Mouse (Mus musculus): ENCODE measurements around the gene Map2k6. TPM values are rescaled to one million over a fixed set of nuclear protein-coding genes. Genes with fewer than 3 reads are reported as not detected.

Map2k6 gene
- polyA plus RNA-seq, 1 experiment from 2014 or later = 54.0 TPM

DNA sequence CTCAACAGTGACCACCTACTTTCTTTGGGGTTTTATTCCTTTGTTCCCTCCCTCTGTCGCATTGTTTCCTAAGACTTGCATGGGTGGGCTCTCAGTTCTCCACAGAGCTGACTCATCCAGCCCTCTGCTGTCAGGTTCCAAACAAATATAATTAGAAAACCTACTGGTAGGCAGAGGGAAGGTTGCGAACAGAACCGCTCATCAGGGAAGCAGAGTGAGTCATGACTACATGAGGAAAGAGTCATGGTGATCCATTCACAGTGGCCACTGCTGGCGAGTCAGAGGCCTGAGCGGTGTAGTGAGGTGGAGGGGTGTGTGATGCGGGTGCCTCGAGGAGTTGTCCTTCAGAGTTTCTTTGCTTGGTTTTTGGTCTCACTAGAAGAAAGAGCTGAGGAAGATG is 112.5 kb downstream of the Map2k6 start:
- H3K4me2 ChIP-seq (ENCODE audit: low read depth, low read length) = no peak overlapping the region
- H3K4me1 ChIP-seq (ENCODE audit: control insufficient read depth, insufficient read depth, low read length) = no peaks in the 10 kb centered on the region
- H3K9me3 ChIP-seq (replicated peaks; ENCODE audit: control insufficient read depth, low read length) = no peaks in the 10 kb centered on the region
- no peak overlapping the region for H3K4me3 ChIP-seq (ENCODE audit: low read depth, low read length)
- H3K36me3 ChIP-seq (replicated peaks; ENCODE audit: control insufficient read depth, insufficient read depth, low read depth, low read length) = peaks cover 3% of the 10 kb centered on the region; the same call in 1 of the 2 replicates
- H3K27ac ChIP-seq (replicated peaks; ENCODE audit: low read depth, low read length) = no peak overlapping the region
- ATAC-seq (replicated peaks; ENCODE audit: insufficient number of reproducible peaks, low FRiP score, low TSS enrichment, low read depth) (no peak), DNase-seq (ENCODE audit: low spot score) (no peak)
- WGBS = 96% methylated on average over 7 of the region's 7 CpGs
- no peaks in the 10 kb centered on the region for H3K27me3 ChIP-seq (ENCODE audit: control insufficient read depth, insufficient read depth, low read length)
- no peak overlapping the region for H3K9ac ChIP-seq (replicated peaks; ENCODE audit: low read length)

DNA sequence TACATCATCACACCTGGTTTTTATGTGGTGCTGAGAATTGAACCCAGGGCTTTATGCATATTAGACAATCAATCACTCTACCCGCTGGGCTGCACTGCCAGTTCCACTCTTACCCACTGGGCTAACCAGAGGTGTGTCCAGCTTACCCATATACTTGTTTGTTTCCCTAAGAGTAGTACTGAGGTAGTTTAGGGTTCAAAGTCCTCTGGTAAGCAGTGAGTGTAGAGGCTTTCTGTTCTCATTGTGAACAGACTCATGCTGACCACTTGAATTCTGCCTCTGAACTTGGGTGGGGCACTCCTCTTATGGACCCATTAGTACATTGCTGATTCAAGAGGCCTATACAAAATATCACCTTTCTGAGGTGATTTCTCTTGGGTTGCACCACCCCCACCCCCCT is 119.7 kb downstream of the Map2k6 start:
- no peak overlapping the region for H3K27ac ChIP-seq (replicated peaks; ENCODE audit: low read depth, low read length)
- 100% methylated on average over 1 of the region's 1 CpGs for WGBS
- no peak overlapping the region for H3K9ac ChIP-seq (replicated peaks; ENCODE audit: low read length)
- no peak overlapping the region for H3K4me3 ChIP-seq (ENCODE audit: low read depth, low read length)
- no peaks in the 10 kb centered on the region for H3K4me1 ChIP-seq (ENCODE audit: control insufficient read depth, insufficient read depth, low read length)
- DNase-seq (ENCODE audit: low spot score) (no peak), ATAC-seq (replicated peaks; ENCODE audit: insufficient number of reproducible peaks, low FRiP score, low TSS enrichment, low read depth) (no peak)
- no peaks in the 10 kb centered on the region for H3K27me3 ChIP-seq (ENCODE audit: control insufficient read depth, insufficient read depth, low read length)
- no peaks in the 10 kb centered on the region for H3K36me3 ChIP-seq (replicated peaks; ENCODE audit: control insufficient read depth, insufficient read depth, low read depth, low read length)
- H3K4me2 ChIP-seq (ENCODE audit: low read depth, low read length) = no peak overlapping the region
- no peaks in the 10 kb centered on the region for H3K9me3 ChIP-seq (replicated peaks; ENCODE audit: control insufficient read depth, low read length)

GRCm38 (mm10) chr11:110522906-110523305 is 124.0 kb downstream of the Map2k6 start:
- H3K4me3 ChIP-seq (ENCODE audit: low read depth, low read length) = no peak overlapping the region
- H3K4me1 ChIP-seq (ENCODE audit: control insufficient read depth, insufficient read depth, low read length) = no peaks in the 10 kb centered on the region
- ATAC-seq (replicated peaks; ENCODE audit: insufficient number of reproducible peaks, low FRiP score, low TSS enrichment, low read depth) = no peak
- H3K27me3 ChIP-seq (ENCODE audit: control insufficient read depth, insufficient read depth, low read length) = no peaks in the 10 kb centered on the region
- no peaks in the 10 kb centered on the region for H3K9me3 ChIP-seq (replicated peaks; ENCODE audit: control insufficient read depth, low read length)
- no peak overlapping the region for H3K9ac ChIP-seq (replicated peaks; ENCODE audit: low read length)
- 95% methylated on average over 2 of the region's 2 CpGs for whole genome bisulfite sequencing
- DNase-seq (ENCODE audit: low spot score) = no peak
- H3K27ac ChIP-seq (replicated peaks; ENCODE audit: low read depth, low read length) = no peak overlapping the region
- no peaks in the 10 kb centered on the region for H3K36me3 ChIP-seq (replicated peaks; ENCODE audit: control insufficient read depth, insufficient read depth, low read depth, low read length)
- H3K4me2 ChIP-seq (ENCODE audit: low read depth, low read length) = no peak overlapping the region

GRCm38 (mm10) chr11:110526156-110526555 is 127.2 kb downstream of the Map2k6 start:
- no peaks in the 10 kb centered on the region for H3K4me1 ChIP-seq (ENCODE audit: control insufficient read depth, insufficient read depth, low read length)
- no peak overlapping the region for H3K4me3 ChIP-seq (ENCODE audit: low read depth, low read length)
- H3K9me3 ChIP-seq (replicated peaks; ENCODE audit: control insufficient read depth, low read length) = no peaks in the 10 kb centered on the region
- DNase-seq (ENCODE audit: low spot score) (no peak), ATAC-seq (replicated peaks; ENCODE audit: insufficient number of reproducible peaks, low FRiP score, low TSS enrichment, low read depth) (no peak)
- no peak overlapping the region for H3K4me2 ChIP-seq (ENCODE audit: low read depth, low read length)
- H3K36me3 ChIP-seq (replicated peaks; ENCODE audit: control insufficient read depth, insufficient read depth, low read depth, low read length) = no peaks in the 10 kb centered on the region
- no peak overlapping the region for H3K27ac ChIP-seq (replicated peaks; ENCODE audit: low read depth, low read length)
- H3K9ac ChIP-seq (replicated peaks; ENCODE audit: low read length) = no peak overlapping the region
- WGBS = 91% methylated on average over 4 of the region's 4 CpGs
- H3K27me3 ChIP-seq (ENCODE audit: control insufficient read depth, insufficient read depth, low read length) = no peaks in the 10 kb centered on the region

GRCm38 (mm10) chr11:110531087-110531486 is 132.2 kb downstream of the Map2k6 start:
- Histone ChIP-seq H3K27me3 (ENCODE audit: control insufficient read depth, insufficient read depth, low read length) (no peaks in the 10 kb centered on the region), H3K9ac (replicated peaks; ENCODE audit: low read length) (no peak overlapping the region), H3K9me3 (replicated peaks; ENCODE audit: control insufficient read depth, low read length) (no peaks in the 10 kb centered on the region), H3K27ac (replicated peaks; ENCODE audit: low read depth, low read length) (no peak overlapping the region), H3K4me3 (ENCODE audit: low read depth, low read length) (no peak overlapping the region), H3K36me3 (replicated peaks; ENCODE audit: control insufficient read depth, insufficient read depth, low read depth, low read length) (no peaks in the 10 kb centered on the region), H3K4me1 (ENCODE audit: control insufficient read depth, insufficient read depth, low read length) (no peaks in the 10 kb centered on the region), H3K4me2 (ENCODE audit: low read depth, low read length) (no peak overlapping the region)
- DNase-seq (ENCODE audit: low spot score) = no peak
- 62% methylated on average over 7 of the region's 7 CpGs for WGBS
- ATAC-seq (replicated peaks; ENCODE audit: insufficient number of reproducible peaks, low FRiP score, low TSS enrichment, low read depth) = no peak

GRCm38 (mm10) chr11:110534856-110535255 is 135.9 kb downstream of the Map2k6 start:
- Histone ChIP-seq H3K27me3 (ENCODE audit: control insufficient read depth, insufficient read depth, low read length) (no peaks in the 10 kb centered on the region), H3K4me2 (ENCODE audit: low read depth, low read length) (no peak overlapping the region), H3K9ac (replicated peaks; ENCODE audit: low read length) (no peak overlapping the region), H3K36me3 (replicated peaks; ENCODE audit: control insufficient read depth, insufficient read depth, low read depth, low read length) (no peaks in the 10 kb centered on the region), H3K4me3 (ENCODE audit: low read depth, low read length) (no peak overlapping the region), H3K4me1 (ENCODE audit: control insufficient read depth, insufficient read depth, low read length) (no peaks in the 10 kb centered on the region), H3K9me3 (replicated peaks; ENCODE audit: control insufficient read depth, low read length) (no peaks in the 10 kb centered on the region), H3K27ac (replicated peaks; ENCODE audit: low read depth, low read length) (no peak overlapping the region)
- ATAC-seq (replicated peaks; ENCODE audit: insufficient number of reproducible peaks, low FRiP score, low TSS enrichment, low read depth) = 0 out of 2 replicates have a peak, but pooled peaks have one; percentile 39
- DNase-seq (ENCODE audit: low spot score) = peak; percentile 59
- 50% methylated on average over 4 of the region's 4 CpGs for WGBS

DNA sequence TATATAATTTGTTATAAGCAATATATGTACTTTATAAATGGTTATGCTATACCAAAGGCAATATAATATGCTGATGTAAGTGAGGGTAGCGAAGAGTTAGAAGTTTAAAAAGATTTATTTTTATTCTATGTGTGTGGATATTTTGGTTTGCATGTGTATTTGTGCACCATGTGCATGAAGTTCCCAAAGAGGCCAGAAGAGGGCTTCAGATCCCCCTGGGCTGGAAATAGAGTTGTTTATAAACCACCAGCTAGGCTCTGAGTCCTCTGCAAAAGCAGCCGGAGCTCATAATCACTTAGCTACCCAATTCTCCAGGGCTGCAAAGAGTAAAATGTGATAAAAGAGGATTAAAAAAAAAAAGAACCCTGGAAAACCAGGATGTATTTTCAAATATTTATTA is 137.6 kb downstream of the Map2k6 start:
- Histone ChIP-seq H3K27me3 (ENCODE audit: control insufficient read depth, insufficient read depth, low read length) (no peaks in the 10 kb centered on the region), H3K27ac (replicated peaks; ENCODE audit: low read depth, low read length) (no peak overlapping the region)
- 89% methylated on average over 2 of the region's 2 CpGs for WGBS

GRCm38 (mm10) chr11:110537602-110538001 is 138.7 kb downstream of the Map2k6 start:
- H3K36me3 ChIP-seq (replicated peaks; ENCODE audit: control insufficient read depth, insufficient read depth, low read depth, low read length) = no peaks in the 10 kb centered on the region; the same call in 1 of the 2 replicates
- no peak for ATAC-seq (replicated peaks; ENCODE audit: insufficient number of reproducible peaks, low FRiP score, low TSS enrichment, low read depth)
- WGBS = 9% methylated on average over 15 of the region's 15 CpGs
- H3K4me1 ChIP-seq (ENCODE audit: control insufficient read depth, insufficient read depth, low read length) = no peaks in the 10 kb centered on the region
- no peak overlapping the region for H3K27ac ChIP-seq (replicated peaks; ENCODE audit: low read depth, low read length)
- H3K4me3 ChIP-seq (ENCODE audit: low read depth, low read length) = no peak overlapping the region
- 0 out of 2 replicates have a peak, but pooled peaks cover 2% of the 10 kb centered on the region for H3K9me3 ChIP-seq (replicated peaks; ENCODE audit: control insufficient read depth, low read length)
- no peak overlapping the region for H3K9ac ChIP-seq (replicated peaks; ENCODE audit: low read length)
- H3K4me2 ChIP-seq (ENCODE audit: low read depth, low read length) = peak overlapping the region; percentile 10; the same call in 1 of the 2 replicates
- no peaks in the 10 kb centered on the region for H3K27me3 ChIP-seq (ENCODE audit: control insufficient read depth, insufficient read depth, low read length)
- DNase-seq (ENCODE audit: low spot score) = peak; percentile 92

More for the DNA sequence above, 137.6 kb downstream of the Map2k6 start:
- H3K4me3 ChIP-seq (ENCODE audit: low read depth, low read length) = no peak overlapping the region
- H3K9ac ChIP-seq (replicated peaks; ENCODE audit: low read length) = no peak overlapping the region
- no peak for ATAC-seq (replicated peaks; ENCODE audit: insufficient number of reproducible peaks, low FRiP score, low TSS enrichment, low read depth)
- 0 out of 2 replicates have a peak, but pooled peaks cover 2% of the 10 kb centered on the region for H3K9me3 ChIP-seq (replicated peaks; ENCODE audit: control insufficient read depth, low read length)
- H3K4me2 ChIP-seq (ENCODE audit: low read depth, low read length) = no peak overlapping the region
- no peak for DNase-seq (ENCODE audit: low spot score)
- H3K4me1 ChIP-seq (ENCODE audit: control insufficient read depth, insufficient read depth, low read length) = no peaks in the 10 kb centered on the region
- no peaks in the 10 kb centered on the region; the same call in 1 of the 2 replicates for H3K36me3 ChIP-seq (replicated peaks; ENCODE audit: control insufficient read depth, insufficient read depth, low read depth, low read length)
